Mouse (Mus musculus): ENCODE measurements around the gene Nrxn3.

The Nrxn3 gene

DNA sequence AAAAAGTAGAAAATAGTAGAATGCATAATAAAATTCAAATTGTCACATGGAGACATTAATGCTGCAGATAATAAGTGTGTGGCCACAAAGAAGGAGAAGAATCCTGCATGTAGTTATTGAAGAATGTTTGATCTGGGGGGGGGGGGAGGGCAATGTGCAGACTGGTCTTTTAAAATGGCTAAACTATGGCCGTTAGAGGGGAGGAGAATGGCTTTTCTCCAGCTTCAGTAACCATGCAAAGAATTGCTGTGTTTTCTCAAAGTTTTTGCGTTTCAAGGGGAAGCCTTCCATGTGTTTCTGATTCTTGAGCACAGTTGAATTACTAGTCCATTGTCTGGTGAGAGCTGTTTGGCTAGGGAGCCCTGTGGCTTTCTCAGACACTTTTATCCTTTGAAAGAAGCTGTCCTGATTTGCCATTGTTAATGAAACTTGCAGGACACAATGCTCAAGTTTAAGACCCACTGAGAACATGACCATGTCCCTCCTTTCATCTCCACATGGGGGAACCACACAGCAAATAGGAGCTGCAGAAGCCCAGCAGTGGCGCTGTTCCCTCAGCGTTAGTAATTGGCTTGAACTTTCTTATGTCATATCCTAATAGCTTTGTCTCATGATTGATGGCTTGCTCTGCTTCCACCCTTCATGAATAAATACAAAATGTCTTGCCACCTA, 808.1 kb downstream of the Nrxn3 start:
- no peak for DNase-seq (ENCODE audit: low spot score)

- DNase-seq (ENCODE audit: low spot score) = no peak
Measured at GRCm38 (mm10) chr12:89551291-89551690, 828.6 kb downstream of the Nrxn3 start.

DNA sequence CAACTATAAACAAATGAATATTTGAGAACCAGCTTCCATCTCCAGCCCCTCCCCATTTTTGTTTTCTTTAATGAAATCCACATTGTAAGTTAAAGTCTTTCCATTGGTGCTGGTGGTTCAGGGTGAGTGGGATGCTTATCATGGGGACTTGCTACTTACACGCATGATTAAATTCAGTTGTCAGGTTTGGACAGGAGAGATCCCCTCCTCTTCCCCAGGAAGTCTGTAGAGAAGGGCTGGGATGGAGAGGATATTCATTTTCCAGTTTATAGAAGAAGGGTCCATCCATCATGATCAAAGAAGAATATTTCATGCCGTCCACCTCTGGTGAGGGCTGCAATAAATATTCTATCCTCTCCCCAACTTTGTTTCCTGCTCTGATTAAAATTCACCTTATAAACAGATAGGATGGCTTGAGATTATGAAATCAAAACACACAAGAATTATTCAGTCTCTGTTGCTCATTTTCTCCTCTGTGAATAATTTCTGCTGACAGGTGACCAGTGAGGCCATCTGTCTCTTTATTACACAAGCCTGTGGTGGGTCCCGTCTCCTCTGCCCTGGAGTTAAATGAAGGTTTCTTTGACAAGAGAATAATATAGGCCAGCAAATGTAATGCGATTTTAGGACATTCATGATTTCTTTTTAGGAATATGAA, 830.7 kb downstream of the Nrxn3 start:
- DNase-seq (ENCODE audit: low spot score) = no peak

DNA sequence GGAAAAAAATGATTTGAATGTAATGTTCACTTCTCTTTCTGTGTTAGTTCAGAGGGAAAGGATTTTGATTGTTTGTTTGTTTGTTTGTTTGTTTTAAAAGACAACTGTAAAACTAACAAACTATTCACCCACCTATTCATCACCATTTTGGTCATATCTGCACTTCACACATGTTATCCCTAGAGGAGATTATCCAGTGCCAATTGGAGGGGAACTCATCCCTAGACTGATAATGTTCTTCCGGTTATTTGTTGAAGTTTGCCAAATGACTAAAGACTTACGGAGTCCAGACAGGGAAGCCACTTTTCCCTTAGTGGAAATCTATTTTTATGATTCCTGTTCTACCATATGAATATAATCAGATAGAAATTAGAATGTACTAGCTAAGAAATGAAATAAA, 831.5 kb downstream of the Nrxn3 start:
- no peak for DNase-seq (ENCODE audit: low spot score)

GRCm38 (mm10) chr12:89554740-89555430, 832.2 kb downstream of the Nrxn3 start:
- no peak for DNase-seq (ENCODE audit: low spot score)

GRCm38 (mm10) chr12:89558921-89559320, 836.2 kb downstream of the Nrxn3 start:
- no peak for DNase-seq (ENCODE audit: low spot score)

GRCm38 (mm10) chr12:89561989-89562565, 839.4 kb downstream of the Nrxn3 start:
- DNase-seq (ENCODE audit: low spot score) = no peak

DNA sequence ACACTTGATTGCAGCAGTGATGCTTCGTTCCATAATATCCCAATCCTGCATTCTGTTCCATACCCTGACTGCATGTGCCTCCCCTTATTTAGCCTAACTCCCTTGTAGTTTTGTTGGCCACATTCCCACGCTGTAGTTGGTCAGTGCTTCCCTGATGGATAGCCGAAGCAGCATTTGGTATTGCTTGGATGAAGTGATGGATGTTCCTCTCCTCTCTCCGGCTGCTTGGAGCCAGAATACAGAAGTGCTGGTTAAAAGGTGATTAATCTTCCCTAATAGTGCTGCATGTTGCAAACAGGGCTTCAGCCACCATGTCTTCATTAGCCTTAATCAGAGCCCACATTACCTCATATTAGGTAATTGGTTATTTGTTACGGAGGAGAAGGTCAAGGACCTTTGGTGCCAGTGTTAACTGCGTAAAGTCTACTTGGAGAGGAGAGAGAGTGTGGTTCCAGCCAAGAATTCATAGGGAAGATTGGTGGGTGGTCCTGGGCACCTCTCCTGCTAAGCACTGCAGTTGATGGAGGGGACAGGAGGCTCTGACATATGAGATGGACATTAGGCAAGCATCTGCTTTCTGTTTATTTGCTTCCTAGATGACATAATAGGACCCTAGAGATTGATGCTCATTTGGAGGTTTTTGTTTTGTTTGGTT, 846.2 kb downstream of the Nrxn3 start:
- no peak for DNase-seq (ENCODE audit: low spot score)

DNA sequence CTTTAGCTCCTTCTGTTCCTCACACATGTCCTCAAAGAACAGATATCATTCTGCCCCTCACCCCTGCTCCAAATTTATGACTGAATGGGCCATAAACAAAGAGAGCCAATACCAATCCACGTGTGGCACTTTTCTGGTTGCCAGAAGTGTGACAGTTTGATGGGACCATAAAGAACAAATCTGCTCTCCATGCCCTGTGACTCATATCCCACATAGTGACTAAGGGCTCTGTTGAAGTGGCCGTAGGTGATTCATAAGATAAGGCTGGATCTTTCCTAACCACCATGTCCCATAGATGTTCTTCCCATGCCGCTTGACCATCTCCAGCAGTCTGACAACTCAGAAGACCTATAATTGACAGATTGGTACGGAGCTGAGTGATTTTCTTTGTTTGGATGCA, 869.8 kb downstream of the Nrxn3 start:
- DNase-seq (ENCODE audit: low spot score) = no peak

DNA sequence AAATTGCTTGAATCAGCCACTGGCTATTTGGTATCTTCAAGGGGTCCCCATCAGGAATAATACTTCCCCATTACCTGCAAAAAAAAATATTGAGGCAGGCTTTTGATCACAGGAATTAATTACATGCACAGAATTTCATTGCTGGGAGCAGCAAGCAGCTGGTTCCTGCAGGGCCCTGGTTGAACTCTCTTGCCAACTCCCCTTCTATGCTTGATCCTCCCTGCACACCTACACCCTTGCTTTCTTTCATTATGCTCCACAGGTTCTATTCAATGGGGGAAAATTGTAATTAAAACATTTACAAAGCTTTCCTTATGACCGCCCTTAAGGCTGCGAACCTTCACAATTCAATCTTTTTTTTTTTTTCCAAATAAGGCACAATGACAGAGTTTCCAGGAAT, 891.0 kb downstream of the Nrxn3 start:
- no peak for DNase-seq (ENCODE audit: low spot score)

GRCm38 (mm10) chr12:89625746-89626145, 903.1 kb downstream of the Nrxn3 start:
- DNase-seq (ENCODE audit: low spot score) = no peak

DNA sequence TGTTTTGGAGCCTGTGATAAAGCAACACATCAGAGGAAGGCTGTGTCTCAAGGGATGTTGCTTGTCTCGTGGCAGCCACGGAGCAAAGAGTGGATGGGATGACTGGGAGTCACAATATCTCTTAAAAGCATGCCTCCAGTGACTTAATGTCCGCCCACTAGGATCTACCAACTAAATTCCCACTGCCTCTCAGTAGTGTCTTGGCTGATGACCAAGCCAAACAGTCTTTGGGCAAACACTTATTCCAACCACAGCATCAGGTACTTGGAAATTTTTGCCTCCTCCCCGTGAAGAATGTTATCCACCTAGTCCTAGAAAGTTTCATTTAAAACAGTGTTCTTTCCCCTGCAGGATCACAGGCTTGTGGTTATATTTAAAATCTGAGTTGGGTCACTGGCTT, 917.4 kb downstream of the Nrxn3 start:
- no peak for DNase-seq (ENCODE audit: low spot score)

DNA sequence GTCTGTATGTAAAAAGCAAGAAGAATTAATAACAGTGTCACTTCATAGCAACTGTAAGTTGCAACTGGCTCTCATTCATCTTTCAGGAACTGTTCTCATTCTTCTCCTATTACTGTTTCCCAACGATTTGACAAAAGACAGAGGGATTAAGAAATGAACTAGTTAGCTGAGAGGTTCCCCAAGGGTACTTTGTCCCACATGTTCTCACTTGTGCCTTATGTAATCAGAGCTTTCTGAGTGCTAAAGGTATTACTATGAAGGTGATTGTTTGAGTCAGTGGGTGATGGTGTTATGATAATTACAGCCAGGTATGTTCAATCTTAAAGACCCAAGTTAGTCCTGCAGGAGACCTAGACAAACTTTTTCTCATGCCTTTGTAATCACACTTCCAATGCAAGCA, 918.8 kb downstream of the Nrxn3 start:
- no peak for DNase-seq (ENCODE audit: low spot score)

DNA sequence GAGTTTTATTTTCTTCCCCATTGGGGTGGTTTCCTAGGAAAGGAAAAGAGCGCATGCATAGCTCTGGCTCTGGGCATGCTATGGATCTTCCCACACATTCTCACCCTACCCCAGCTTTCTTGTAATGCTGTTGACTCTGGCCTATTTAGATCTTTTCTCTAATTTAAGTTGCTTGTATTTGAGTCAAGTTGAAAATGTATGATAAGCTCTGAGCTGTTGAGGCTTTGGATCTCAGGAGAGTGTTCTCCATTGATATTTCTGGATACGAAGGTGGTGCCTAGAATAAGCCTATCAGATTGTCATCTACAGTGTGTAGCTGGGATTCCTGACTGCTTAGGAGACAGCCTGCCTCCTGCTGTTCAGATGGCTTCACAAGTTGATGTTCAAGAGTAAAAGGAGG, 930.5 kb downstream of the Nrxn3 start:
- DNase-seq (ENCODE audit: low spot score) = no peak

- no peak for DNase-seq (ENCODE audit: low spot score)
Measured at GRCm38 (mm10) chr12:89661219-89661618, 938.5 kb downstream of the Nrxn3 start.

GRCm38 (mm10) chr12:89668856-89669255, 946.2 kb downstream of the Nrxn3 start:
- no peak for DNase-seq (ENCODE audit: low spot score)

GRCm38 (mm10) chr12:89672819-89673218, 950.1 kb downstream of the Nrxn3 start:
- no peak for DNase-seq (ENCODE audit: low spot score)

DNA sequence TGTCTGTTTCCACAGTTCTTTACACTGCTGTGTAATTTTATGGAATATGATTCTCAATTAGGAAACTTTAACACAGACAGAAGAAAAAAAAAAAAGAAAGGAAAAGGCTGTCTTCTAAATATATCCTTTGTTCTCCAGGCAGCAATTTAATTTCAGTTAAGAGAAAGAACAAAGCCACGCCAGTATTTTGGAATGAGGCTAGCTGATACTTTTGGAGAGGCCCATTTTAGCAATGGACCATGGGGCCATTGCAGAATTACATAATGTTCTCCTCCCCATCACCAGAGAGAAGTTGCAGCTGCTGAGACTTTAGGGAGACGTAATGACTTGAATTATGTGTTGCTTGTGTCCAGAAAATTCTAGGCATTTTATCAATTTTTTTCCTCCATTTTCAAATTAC, 963.0 kb downstream of the Nrxn3 start:
- DNase-seq (ENCODE audit: low spot score) = no peak

DNA sequence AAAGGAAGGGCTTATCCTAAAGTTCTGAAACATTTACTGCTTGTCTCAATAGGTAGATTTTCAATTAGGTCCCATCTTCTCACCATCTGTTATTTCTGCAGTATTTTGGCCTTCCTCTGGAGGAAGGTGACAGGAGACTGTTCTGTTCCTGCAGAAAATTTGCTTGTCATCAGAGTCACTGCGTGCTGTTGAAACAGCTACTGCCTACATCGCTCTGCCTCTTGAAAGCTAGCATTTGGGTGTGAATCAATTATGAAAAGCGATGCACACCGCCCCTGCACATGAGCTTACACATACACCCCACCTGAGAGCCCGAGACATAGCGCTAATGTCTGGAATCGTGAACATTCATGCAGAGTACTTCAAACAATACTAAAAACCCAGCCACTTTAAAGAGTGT, 966.4 kb downstream of the Nrxn3 start:
- DNase-seq (ENCODE audit: low spot score) = no peak

DNA sequence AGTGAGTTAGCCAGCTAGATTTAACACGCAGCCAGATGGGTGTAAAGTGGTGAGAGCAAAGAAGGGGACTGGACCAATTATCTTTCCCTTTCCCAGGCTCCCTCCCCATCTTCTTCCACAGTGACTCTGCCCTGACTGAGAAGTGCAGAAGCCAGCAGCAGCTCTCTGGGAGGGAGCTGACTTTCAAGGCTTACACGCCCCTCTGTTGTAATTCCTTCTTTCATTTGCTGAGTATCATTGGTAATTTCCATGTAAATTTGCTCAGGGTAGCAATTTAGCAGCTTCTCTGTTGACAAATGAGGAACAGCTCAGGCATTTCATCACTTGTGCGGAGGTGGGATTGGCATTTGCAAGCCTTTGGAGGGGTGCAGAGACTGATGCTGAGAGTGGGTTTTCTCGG, 976.8 kb downstream of the Nrxn3 start:
- no peak for DNase-seq (ENCODE audit: low spot score)

DNA sequence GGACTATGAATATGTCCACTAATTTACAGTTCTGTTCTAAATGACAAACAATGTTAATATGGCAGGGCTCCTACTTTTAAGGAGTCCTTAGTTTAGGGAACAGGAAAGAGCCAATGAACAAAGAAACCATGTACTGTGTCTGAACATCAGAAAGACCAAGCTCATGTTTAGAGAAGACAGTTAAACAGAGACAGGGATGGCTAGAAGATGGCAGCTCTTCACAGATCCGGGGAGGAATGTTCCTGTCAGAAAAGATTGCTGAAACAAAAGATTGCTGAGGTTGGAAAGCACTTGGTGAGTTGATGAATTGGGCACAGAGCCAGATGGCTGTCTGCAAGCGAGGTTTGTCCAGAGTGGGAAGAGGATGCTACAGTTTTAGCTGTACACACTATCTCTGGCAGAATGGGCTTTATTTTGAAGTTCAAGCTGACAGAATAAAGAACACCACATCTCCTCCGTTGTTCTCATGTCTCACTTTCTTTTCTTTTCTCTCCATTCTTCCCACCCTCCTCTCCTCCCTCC, 978.3 kb downstream of the Nrxn3 start:
- no peak for DNase-seq (ENCODE audit: low spot score)

GRCm38 (mm10) chr12:89702931-89703330, 980.3 kb downstream of the Nrxn3 start:
- DNase-seq (ENCODE audit: low spot score) = no peak

Data from MN1 (cell line).